Mouse (Mus musculus): ENCODE measurements around the gene Mkrn2os. TPM values are rescaled to one million over a fixed set of nuclear protein-coding genes. Genes with fewer than 3 reads are reported as not detected.
A peak's percentile ranks its signal among the peaks of the same experiment; 100 is the strongest.

Gene Mkrn2os
- polyA plus RNA-seq, 1 experiment from 2014 or later, result 0.15 TPM

GRCm38 (mm10) chr6:115538645-115539429 is 53.5 kb downstream of the Mkrn2os start:
- Histone ChIP-seq H3K9me3 (ENCODE audit: control insufficient read depth, low read length) (no peaks in the 10 kb centered on the region), H3K4me1 (ENCODE audit: control insufficient read depth, insufficient read depth, low read length) (peaks cover 2% of the 10 kb centered on the region; the same call in 1 of the 2 replicates), H3K4me3 (ENCODE audit: low read depth, low read length) (peak overlapping the region; percentile 3; the same call in 1 of the 2 replicates), H3K36me3 (ENCODE audit: control insufficient read depth, insufficient read depth, low read length) (no peaks in the 10 kb centered on the region), H3K9ac (ENCODE audit: low read length) (peak overlapping the region; percentile 64), H3K27me3 (ENCODE audit: control insufficient read depth, insufficient read depth, low read length) (no peaks in the 10 kb centered on the region), H3K4me2 (peak overlapping the region; percentile 36), H3K27ac (ENCODE audit: low read depth, low read length) (no peak overlapping the region)
- ATAC-seq (ENCODE audit: low FRiP score) (peak; percentile 92), DNase-seq (ENCODE audit: low spot score, missing footprints) (peak; percentile 98)
- 24% methylated on average over 26 of the region's 26 CpGs for WGBS

- Histone ChIP-seq H3K36me3 (ENCODE audit: control insufficient read depth, insufficient read depth, low read length) (no peaks in the 10 kb centered on the region), H3K27me3 (ENCODE audit: control insufficient read depth, insufficient read depth, low read length) (no peaks in the 10 kb centered on the region), H3K4me1 (ENCODE audit: control insufficient read depth, insufficient read depth, low read length) (no peaks in the 10 kb centered on the region), H3K9me3 (ENCODE audit: control insufficient read depth, low read length) (no peaks in the 10 kb centered on the region), H3K9ac (ENCODE audit: low read length) (no peak overlapping the region), H3K27ac (ENCODE audit: low read depth, low read length) (no peak overlapping the region), H3K4me2 (no peak overlapping the region), H3K4me3 (ENCODE audit: low read depth, low read length) (no peak overlapping the region)
- WGBS, result 80% methylated on average over 4 of the region's 4 CpGs
- DNase-seq (ENCODE audit: low spot score, missing footprints) (no peak), ATAC-seq (ENCODE audit: low FRiP score) (no peak)
Observed at GRCm38 (mm10) chr6:115536169-115536568, 56.2 kb downstream of the Mkrn2os start.

GRCm38 (mm10) chr6:115534617-115535016 is 57.8 kb downstream of the Mkrn2os start:
- no peaks in the 10 kb centered on the region for H3K27me3 ChIP-seq (ENCODE audit: control insufficient read depth, insufficient read depth, low read length)
- DNase-seq (ENCODE audit: low spot score, missing footprints) (no peak), ATAC-seq (ENCODE audit: low FRiP score) (no peak)
- H3K27ac ChIP-seq (ENCODE audit: low read depth, low read length), result no peak overlapping the region
- H3K4me2 ChIP-seq, result no peak overlapping the region
- H3K9me3 ChIP-seq (ENCODE audit: control insufficient read depth, low read length), result no peaks in the 10 kb centered on the region
- H3K36me3 ChIP-seq (ENCODE audit: control insufficient read depth, insufficient read depth, low read length), result no peaks in the 10 kb centered on the region
- H3K9ac ChIP-seq (ENCODE audit: low read length), result no peak overlapping the region
- WGBS, result 87% methylated on average over 7 of the region's 7 CpGs
- H3K4me1 ChIP-seq (ENCODE audit: control insufficient read depth, insufficient read depth, low read length), result no peaks in the 10 kb centered on the region
- H3K4me3 ChIP-seq (ENCODE audit: low read depth, low read length), result no peak overlapping the region

Other genes with a start within 250 kb of the Mkrn2os start
- gene Pparg, start 231.6 kb downstream of the Mkrn2os start, polyA plus RNA-seq (2014; fragmentation: Nextera tagmentation; extraction: Ambion mirVana), result 0.22 and 0.29 TPM in 2 replicates
- gene Tsen2, start 47.9 kb downstream of the Mkrn2os start, polyA plus RNA-seq (2014; fragmentation: Nextera tagmentation; extraction: Ambion mirVana), result 29.0 and 32.7 TPM in 2 replicates
- gene Mkrn2, start 9.3 kb upstream of the Mkrn2os start, polyA plus RNA-seq (2014; fragmentation: Nextera tagmentation; extraction: Ambion mirVana), result 24.0 and 24.1 TPM in 2 replicates
- 141 and 146 TPM in 2 replicates for gene Raf1, start 84.1 kb upstream of the Mkrn2os start, polyA plus RNA-seq (2014; fragmentation: Nextera tagmentation; extraction: Ambion mirVana)
- 1.4 and 2.1 TPM in 2 replicates for gene Tmem40, start 169.8 kb upstream of the Mkrn2os start, polyA plus RNA-seq (2014; fragmentation: Nextera tagmentation; extraction: Ambion mirVana)
- 24.6 and 27.5 TPM in 2 replicates for gene Cand2, start 182.0 kb upstream of the Mkrn2os start, polyA plus RNA-seq (2014; fragmentation: Nextera tagmentation; extraction: Ambion mirVana)
- gene Rpl32, start 216.2 kb upstream of the Mkrn2os start, polyA plus RNA-seq (2014; fragmentation: Nextera tagmentation; extraction: Ambion mirVana), result 1,817 and 1,848 TPM in 2 replicates
- gene Efcab12, start 245.8 kb upstream of the Mkrn2os start, polyA plus RNA-seq (2014; fragmentation: Nextera tagmentation; extraction: Ambion mirVana), result 1.7 and 2.0 TPM in 2 replicates